Mouse (Mus musculus) myocyte (in vitro differentiated cells): ENCODE data around the gene Zfp638. TPM values are rescaled to one million over a fixed set of nuclear protein-coding genes. Genes with fewer than 3 reads are reported as not detected.

Source experiments
- H3K27me3 ChIP-seq: one replicate; pipeline ENCODE4 v1.6.1; 2011; ENCODE audit not compliant: control insufficient read depth, insufficient read depth, insufficient read length
- H3K36me3 ChIP-seq: one replicate; pipeline ENCODE4 v1.6.1; 2011; ENCODE audit not compliant: control insufficient read depth, insufficient read depth
- H3K4me2 ChIP-seq: one replicate; pipeline ENCODE4 v1.6.1; 2011; ENCODE audit warnings: low read depth, control low read depth
- H3K4me3 ChIP-seq: one replicate; pipeline ENCODE4 v1.5.1; 2011; ENCODE audit warnings: mild to moderate bottlenecking, control low read depth, moderate library complexity
- H3K79me2 ChIP-seq: one replicate; pipeline ENCODE4 v1.6.1; 2011; ENCODE audit not compliant: control insufficient read depth, insufficient read depth
- H3ac ChIP-seq: one replicate; pipeline ENCODE4 v1.6.1; 2011; ENCODE audit not compliant: control insufficient read depth, insufficient read length
- CEBPB ChIP-seq: IDR thresholded peaks from 2 replicates; pipeline ENCODE4 v1.6.1; 2011; ENCODE audit warnings: mild to moderate bottlenecking, moderate library complexity; ENCODE audit not compliant: poor library complexity, insufficient read depth, severe bottlenecking
- E2F4 ChIP-seq: IDR thresholded peaks from one replicate; pipeline ENCODE4 v1.6.1; 2011; ENCODE audit warnings: mild to moderate bottlenecking, control low read depth, moderate library complexity; ENCODE audit not compliant: insufficient read depth
- MAX ChIP-seq: IDR thresholded peaks from one replicate; pipeline ENCODE4 v1.6.1; 2011; ENCODE audit warnings: low read depth, mild to moderate bottlenecking, control low read depth
- MYOD1 ChIP-seq, 3 experiments: IDR thresholded peaks; one replicate each; pipeline ENCODE4 v1.6.1; 2011; ENCODE audit warnings: control low read depth in 2 of 3, low read depth in 2 of 3, mild to moderate bottlenecking in 2 of 3, moderate library complexity in 1 of 3; ENCODE audit not compliant: insufficient read length in 2 of 3, control insufficient read depth in 1 of 3
- MYOG ChIP-seq, 3 experiments: IDR thresholded peaks; one replicate each; pipeline ENCODE4 v1.6.1; 2011; ENCODE audit warnings: control low read depth in 2 of 3, low read depth in 2 of 3, mild to moderate bottlenecking in 2 of 3; ENCODE audit not compliant: insufficient read length in 2 of 3, control insufficient read depth in 1 of 3, insufficient read depth in 1 of 3
- POLR2A ChIP-seq: IDR thresholded peaks from one replicate; pipeline ENCODE4 v1.6.1; 2011; ENCODE audit warnings: low read depth, mild to moderate bottlenecking, control low read depth, moderate library complexity; ENCODE audit not compliant: insufficient read length
- POLR2AphosphoS2 ChIP-seq: IDR thresholded peaks from one replicate; pipeline ENCODE4 v1.6.1; 2011; ENCODE audit warnings: low read depth, control low read depth; ENCODE audit not compliant: insufficient read length
- REST ChIP-seq: IDR thresholded peaks from one replicate; pipeline ENCODE4 v1.6.1; 2011; ENCODE audit warnings: mild to moderate bottlenecking, control low read depth, moderate library complexity; ENCODE audit not compliant: insufficient read depth, insufficient read length
- SRF ChIP-seq: IDR thresholded peaks from one replicate; pipeline ENCODE4 v1.6.1; 2011; ENCODE audit warnings: low read depth; ENCODE audit not compliant: control insufficient read depth, insufficient read length
- TCF12 ChIP-seq: IDR thresholded peaks from one replicate; pipeline ENCODE4 v1.6.1; 2011; ENCODE audit warnings: mild to moderate bottlenecking, control low read depth; ENCODE audit not compliant: poor library complexity, insufficient read depth, severe bottlenecking
- TCF3 ChIP-seq: IDR thresholded peaks from one replicate; pipeline ENCODE4 v1.6.1; 2011; ENCODE audit warnings: low read depth, control low read depth; ENCODE audit not compliant: insufficient read length
- USF1 ChIP-seq: IDR thresholded peaks from one replicate; pipeline ENCODE4 v1.6.1; 2011; ENCODE audit warnings: low read depth, mild to moderate bottlenecking, control low read depth, moderate library complexity
- polyA plus RNA-seq: library from polyadenylated mRNA; unstranded; fragments of >200 nt; fragmentation: generic; extraction: Trizol; gene quantifications from one replicate; pipeline ENCODE4 v1.2.1, GENCODE M21; 2012; ENCODE audit warnings: missing spikeins

Zfp638 gene
- polyA plus RNA-seq, 1 experiment: 6.0 TPM

DNA sequence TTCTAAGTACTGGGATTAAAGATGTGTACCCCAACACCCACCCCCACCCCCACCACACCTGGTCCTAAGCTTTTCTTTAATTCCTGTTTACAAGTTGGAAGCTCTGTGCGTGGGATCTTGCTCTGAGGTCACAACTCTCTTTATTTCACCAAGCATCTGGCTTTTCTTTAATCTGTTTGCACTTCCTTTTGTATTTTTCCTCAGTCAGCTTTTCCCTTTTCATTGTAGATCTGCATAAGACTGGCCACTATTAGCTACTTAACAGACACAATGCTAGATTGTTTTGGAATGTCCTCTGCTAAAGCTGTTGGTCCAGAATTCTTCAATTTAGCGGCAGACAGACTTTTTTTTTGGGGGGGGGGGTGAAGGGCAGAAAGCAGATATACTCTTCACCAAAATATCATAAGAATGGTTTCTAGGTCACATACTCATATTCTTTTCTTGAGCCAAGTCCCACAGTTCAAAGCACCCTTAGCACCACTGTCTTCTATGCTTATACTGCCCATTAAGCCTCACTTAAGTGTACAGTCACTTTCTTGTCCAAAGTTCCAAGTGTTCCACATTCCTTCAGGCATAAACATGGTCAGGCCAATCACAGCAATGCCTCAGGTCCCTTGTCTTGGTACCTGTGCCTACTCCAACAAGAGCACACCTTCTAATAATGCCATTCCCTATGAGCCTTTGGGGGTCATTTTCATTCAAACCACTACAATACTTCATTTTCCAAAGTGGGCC, 23.5 kb downstream of the Zfp638 start:
- H3ac ChIP-seq: no peak overlapping the region
- no peak overlapping the region for H3K4me3 ChIP-seq
- no peak for TF ChIP-seq TCF12
- TF ChIP-seq REST: no peak
- TF ChIP-seq MAX: no peak
- H3K27me3 ChIP-seq: no peaks in the 10 kb centered on the region
- H3K4me2 ChIP-seq: no peak overlapping the region
- H3K79me2 ChIP-seq: no peaks in the 10 kb centered on the region
- H3K36me3 ChIP-seq: no peaks in the 10 kb centered on the region

DNA sequence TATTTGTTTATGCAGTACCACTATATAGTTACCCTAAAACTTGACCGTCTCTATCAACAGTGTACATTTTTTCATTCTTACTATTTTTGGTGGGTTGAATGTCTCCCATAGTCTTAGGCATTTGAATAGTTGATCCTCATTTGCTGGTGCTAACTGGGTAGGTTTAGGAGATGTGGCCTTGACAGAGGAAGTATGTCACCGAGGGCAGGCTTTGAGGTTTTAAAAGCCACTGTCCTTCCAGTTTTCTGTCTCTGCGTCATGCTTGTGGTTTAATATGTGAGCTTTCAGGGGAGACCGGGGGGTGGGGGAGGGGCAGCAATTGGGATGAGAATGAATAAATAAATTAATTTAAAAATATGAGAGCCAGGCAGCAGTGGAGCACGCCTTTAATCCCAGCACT, 24.3 kb downstream of the Zfp638 start:
- no peak for TF ChIP-seq TCF12
- Histone ChIP-seq H3K79me2 (no peaks in the 10 kb centered on the region), H3K4me2 (no peak overlapping the region), H3K36me3 (no peaks in the 10 kb centered on the region), H3K27me3 (no peaks in the 10 kb centered on the region), H3ac (no peak overlapping the region), H3K4me3 (no peak overlapping the region)

DNA sequence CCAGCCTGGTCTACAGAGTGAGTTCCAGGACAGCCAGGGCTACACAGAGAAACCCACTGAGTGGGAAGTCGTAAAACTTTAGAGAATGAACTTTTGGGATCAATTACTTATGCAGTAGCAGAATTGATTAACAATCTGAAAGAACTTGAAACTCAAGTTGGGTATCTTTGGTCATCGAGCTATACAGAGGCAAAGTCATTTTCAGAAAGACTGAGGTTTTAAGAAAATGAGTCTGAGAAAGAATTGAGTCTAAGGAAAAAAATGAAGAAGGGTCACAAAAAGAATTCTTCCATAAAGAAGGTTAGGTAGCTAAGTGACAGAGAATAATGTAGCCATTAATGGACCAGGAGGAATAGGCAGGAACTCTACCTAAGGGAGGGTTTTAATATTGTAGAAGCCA, 24.8 kb downstream of the Zfp638 start:
- Histone ChIP-seq H3K79me2 (no peaks in the 10 kb centered on the region), H3K4me3 (no peak overlapping the region), H3K36me3 (no peaks in the 10 kb centered on the region), H3K27me3 (peaks cover under 1% of the 10 kb centered on the region), H3ac (no peak overlapping the region), H3K4me2 (no peak overlapping the region)
- TF ChIP-seq MYOD1 (IDR thresholded peaks at IDR 0.05; ENCODE audit: control insufficient read depth in 1 of 3, insufficient read length in 2 of 3, low read depth in 2 of 3): no peak
- no peak for TF ChIP-seq TCF3
- TF ChIP-seq MYOG (IDR thresholded peaks at IDR 0.05; ENCODE audit: control insufficient read depth in 1 of 3, insufficient read depth in 1 of 3, insufficient read length in 2 of 3, low read depth in 2 of 3): no peak
- no peak for TF ChIP-seq TCF12
- TF ChIP-seq MAX: no peak
- TF ChIP-seq POLR2AphosphoS2: no peak
- no peak for TF ChIP-seq REST
- TF ChIP-seq CEBPB: no peak
- no peak for TF ChIP-seq E2F4
- no peak for TF ChIP-seq USF1
- no peak for TF ChIP-seq POLR2A

DNA sequence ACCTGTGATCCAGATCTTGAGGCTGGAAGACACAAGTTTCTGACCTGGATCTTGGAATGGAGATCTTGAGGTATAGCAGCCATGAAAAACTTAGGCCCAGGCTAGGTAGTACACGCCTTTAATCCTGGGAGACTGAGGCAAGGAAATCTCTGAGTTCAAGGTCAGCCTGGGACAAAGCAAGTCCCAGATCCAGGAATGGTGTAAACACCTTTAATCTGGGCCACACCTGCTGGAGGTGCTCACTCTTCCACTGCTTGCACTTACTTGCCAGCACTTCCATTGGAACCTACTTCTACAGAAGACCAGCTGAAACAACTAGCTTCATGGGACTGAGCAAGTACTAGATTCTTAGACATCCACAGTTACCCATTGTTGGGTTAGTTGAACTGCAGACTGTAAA, 26.2 kb downstream of the Zfp638 start:
- H3K4me3 ChIP-seq: no peak overlapping the region
- no peak overlapping the region for H3K4me2 ChIP-seq
- no peaks in the 10 kb centered on the region for H3K79me2 ChIP-seq
- TF ChIP-seq POLR2AphosphoS2 (no peak), SRF (no peak), POLR2A (no peak), TCF12 (no peak)
- peaks cover 6% of the 10 kb centered on the region for H3K27me3 ChIP-seq
- no peaks in the 10 kb centered on the region for H3K36me3 ChIP-seq
- no peak overlapping the region for H3ac ChIP-seq

DNA sequence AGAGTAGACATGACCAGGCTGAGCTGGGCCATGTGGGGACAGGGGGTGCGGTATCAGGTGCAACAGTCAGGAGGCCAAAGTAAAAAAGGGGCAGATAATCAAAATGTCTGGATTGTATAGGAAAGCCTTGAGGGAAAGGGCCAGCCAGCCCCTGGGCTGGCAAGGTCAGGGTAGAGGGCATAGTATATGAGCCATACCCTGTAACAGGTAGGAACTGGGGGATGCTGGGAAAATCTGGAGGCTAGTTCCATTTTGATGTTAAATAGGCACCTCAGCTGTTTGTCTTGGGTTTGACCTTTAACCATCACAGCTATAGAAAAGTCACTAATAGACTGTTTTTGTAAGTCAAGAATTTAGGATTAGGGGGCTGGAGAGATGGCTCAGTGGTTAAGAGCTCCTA, 26.7 kb downstream of the Zfp638 start:
- H3ac ChIP-seq: no peak overlapping the region
- no peaks in the 10 kb centered on the region for H3K36me3 ChIP-seq
- peaks cover 6% of the 10 kb centered on the region for H3K27me3 ChIP-seq
- no peak for TF ChIP-seq POLR2AphosphoS2
- TF ChIP-seq CEBPB: no peak
- TF ChIP-seq REST: no peak
- TF ChIP-seq USF1: no peak
- TF ChIP-seq MYOG (IDR thresholded peaks at IDR 0.05; ENCODE audit: control insufficient read depth in 1 of 3, insufficient read depth in 1 of 3, insufficient read length in 2 of 3, low read depth in 2 of 3): no peak
- no peak for TF ChIP-seq MAX
- no peak for TF ChIP-seq POLR2A
- TF ChIP-seq TCF12: no peak
- no peak for TF ChIP-seq TCF3
- TF ChIP-seq MYOD1 (IDR thresholded peaks at IDR 0.05; ENCODE audit: control insufficient read depth in 1 of 3, insufficient read length in 2 of 3, low read depth in 2 of 3): no peak
- no peak for TF ChIP-seq SRF
- no peak overlapping the region for H3K4me2 ChIP-seq
- H3K4me3 ChIP-seq: no peak overlapping the region
- H3K79me2 ChIP-seq: no peaks in the 10 kb centered on the region

DNA sequence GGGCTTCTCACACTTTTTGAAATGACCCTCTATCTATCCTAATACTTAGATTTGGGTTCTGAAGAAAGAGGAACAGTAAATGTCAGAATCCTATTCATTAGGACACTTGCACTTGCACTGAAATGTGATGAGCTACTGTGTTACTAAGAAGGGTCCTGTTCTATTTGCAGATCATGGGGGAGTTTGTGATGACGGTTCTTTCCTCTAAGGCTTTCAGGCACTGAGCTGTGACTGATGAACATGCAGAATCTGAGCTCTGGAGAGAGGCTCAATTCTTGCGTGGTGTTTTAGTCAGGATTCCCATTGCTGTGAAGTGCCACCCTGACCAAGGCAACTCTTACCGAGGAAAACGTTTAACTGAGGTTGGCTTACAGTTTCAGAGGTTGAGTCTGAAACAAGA, 32.2 kb downstream of the Zfp638 start:
- Histone ChIP-seq H3K79me2 (no peaks in the 10 kb centered on the region), H3K27me3 (peaks cover 25% of the 10 kb centered on the region)
- TF ChIP-seq MAX (no peak), MYOG (IDR thresholded peaks at IDR 0.05; ENCODE audit: control insufficient read depth in 1 of 3, insufficient read depth in 1 of 3, insufficient read length in 2 of 3, low read depth in 2 of 3) (no peak), POLR2A (no peak), TCF12 (no peak)

More for the DNA sequence above, 32.2 kb downstream of the Zfp638 start:
- Histone ChIP-seq H3K4me3 (no peak overlapping the region), H3K4me2 (no peak overlapping the region), H3ac (no peak overlapping the region), H3K36me3 (no peaks in the 10 kb centered on the region)
